Mouse (Mus musculus): ENCODE measurements around the gene Hoxd1.

DNA sequence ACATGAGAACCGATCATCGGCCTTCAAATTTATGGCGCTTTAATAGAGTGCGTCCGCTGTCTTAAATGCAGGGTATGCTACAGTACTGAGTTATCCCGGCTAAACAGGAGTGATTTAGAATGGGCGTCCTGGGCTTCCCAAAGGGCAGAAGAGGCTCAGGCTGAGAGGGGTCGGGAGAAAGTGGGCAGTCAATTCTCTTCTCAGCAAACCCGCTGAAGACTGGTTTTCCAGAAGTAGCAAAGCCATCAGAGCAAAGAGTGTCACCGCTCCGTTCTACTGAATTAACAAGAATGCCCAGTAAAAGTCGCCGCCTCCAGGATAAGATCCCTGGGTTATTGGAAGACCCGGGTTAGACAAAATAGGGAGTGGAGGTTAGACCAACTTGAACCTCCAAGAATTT lies 22.9 kb upstream of the Hoxd1 start:
- TF ChIP-seq CTCF (IDR thresholded peaks at IDR 0.05; ENCODE audit: borderline replicate concordance, extremely low read depth, insufficient read depth, insufficient read length) = no peak
- no peak for TF ChIP-seq POLR2A (IDR thresholded peaks at IDR 0.05; ENCODE audit: borderline replicate concordance, extremely low read depth, insufficient read depth, insufficient read length, poor library complexity, severe bottlenecking)

Data from brain, embryonic 14.5 days (tissue).